Mouse (Mus musculus) adrenal gland, postnatal 25 days (tissue): ENCODE measurements around the gene Zbtb49. TPM values are rescaled to one million over a fixed set of nuclear protein-coding genes. Genes with fewer than 3 reads are reported as not detected.

Experiments used
- DNase-seq: peaks from one replicate; pipeline ENCODE4 v3.0.0; 2021; ENCODE audit warnings: mixed read lengths
- total RNA-seq: library from RNA; stranded (reverse); gene quantifications from 2 replicates; pipeline ENCODE4 v1.2.3, GENCODE M21; 2021

Zbtb49 gene
- total RNA-seq, 1 experiment from 2014 or later: 12.0 TPM

DNA sequence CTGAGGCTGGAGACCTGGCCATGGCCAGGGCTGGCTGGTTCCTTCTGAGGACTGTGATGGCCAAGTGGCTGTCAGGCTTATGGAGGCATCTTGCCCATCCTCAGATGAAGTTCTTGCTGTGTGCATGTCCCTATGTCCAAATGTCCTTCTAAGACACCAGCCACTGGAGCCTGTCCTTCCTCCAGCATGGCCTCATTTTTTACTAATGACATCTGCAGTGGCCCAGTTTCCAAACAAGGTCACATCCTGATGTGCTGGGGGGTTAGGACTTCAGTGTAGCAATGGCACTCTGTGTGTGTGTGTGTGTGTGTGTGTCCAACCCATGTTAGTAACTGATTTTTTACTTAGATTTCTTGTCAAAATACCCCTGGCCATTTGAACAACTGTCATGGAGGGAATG is 24.3 kb downstream of the Zbtb49 start:
- DNase-seq: no peak

DNA sequence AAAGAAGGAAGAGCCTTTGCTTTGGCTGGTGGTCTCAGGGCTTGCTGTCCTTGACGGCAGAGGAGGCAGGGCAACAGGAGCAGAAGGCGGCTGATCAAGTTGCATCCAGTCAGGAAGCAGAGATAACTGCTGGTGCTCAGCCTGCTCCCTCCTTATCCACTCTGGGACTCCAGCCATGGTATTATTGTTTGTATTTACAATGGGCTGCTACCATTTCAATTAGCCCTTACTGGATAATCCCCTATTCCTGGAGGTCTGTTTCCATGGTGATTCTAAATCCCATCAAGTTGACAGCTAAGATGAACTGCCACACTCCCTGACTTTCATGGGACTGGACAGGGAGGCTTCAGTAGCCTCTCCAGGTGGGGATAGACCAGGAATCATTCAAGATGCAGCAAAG is 25.3 kb downstream of the Zbtb49 start:
- no peak for DNase-seq

DNA sequence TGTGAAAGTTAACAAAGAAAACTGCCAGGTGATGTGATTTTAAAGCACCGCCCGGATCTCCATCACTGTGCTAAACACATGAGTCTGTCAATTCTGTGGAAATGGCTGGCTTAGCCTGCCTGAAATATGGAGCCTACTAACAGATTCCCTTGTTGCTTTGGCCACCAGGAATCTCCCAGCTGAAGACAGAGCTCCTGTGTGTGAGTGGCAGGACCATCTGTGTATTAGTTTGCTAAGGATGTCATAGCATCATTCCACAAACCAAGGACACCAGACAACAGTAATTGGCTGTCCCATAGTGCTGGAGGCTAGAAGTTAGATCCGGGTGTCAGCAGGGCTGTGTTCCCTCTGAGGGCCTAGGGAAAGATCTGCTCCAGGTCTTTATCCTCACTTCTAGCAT is 29.4 kb downstream of the Zbtb49 start:
- no peak for DNase-seq

DNA sequence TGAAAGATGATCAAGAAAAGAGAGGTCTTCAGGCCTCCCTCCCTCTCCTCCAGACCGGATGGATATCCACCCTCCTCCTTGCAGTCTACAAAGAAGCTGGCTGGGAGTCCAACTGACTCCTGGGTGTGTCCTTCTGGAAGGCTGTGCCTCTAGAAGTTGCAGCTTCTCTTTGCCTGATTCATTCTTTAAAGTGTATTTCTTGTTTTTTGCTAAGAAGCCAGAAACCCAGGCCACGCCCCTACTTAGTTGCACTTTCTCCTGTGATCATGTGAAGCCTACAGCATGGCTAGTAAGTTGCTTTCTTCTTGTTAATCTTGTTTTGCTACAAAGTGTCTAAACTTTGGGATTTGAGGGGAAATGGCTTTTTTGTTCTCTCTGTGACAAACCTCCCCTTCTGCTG is 33.3 kb downstream of the Zbtb49 start:
- no peak for DNase-seq

DNA sequence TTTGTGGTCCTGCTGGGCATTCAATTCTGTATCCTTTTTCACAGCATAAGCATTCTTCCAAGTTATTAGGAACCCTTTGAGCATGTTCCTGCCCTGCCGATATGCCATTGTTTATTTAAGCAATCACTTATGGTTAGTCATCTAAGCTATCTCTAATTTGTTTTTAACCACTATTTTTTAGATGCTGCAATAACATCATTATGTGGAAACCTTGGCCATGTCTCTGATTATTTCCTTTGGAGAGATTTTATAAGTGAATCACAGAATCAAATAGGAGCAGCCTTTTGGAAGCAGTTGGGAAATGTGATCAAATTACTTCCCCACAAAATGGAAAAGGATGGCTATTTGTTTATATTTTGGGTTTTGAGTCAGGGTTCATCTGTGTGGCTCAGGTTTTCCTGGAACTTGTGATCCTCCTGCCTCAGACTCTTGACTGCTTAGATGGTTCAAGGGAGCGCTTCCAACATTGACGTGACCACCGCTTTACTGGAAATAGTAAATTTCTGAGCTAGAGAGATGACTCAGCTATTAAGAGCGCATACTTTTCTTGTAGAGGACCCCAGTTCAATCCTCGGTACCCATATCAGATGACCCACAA is 35.5 kb downstream of the Zbtb49 start:
- no peak for DNase-seq

DNA sequence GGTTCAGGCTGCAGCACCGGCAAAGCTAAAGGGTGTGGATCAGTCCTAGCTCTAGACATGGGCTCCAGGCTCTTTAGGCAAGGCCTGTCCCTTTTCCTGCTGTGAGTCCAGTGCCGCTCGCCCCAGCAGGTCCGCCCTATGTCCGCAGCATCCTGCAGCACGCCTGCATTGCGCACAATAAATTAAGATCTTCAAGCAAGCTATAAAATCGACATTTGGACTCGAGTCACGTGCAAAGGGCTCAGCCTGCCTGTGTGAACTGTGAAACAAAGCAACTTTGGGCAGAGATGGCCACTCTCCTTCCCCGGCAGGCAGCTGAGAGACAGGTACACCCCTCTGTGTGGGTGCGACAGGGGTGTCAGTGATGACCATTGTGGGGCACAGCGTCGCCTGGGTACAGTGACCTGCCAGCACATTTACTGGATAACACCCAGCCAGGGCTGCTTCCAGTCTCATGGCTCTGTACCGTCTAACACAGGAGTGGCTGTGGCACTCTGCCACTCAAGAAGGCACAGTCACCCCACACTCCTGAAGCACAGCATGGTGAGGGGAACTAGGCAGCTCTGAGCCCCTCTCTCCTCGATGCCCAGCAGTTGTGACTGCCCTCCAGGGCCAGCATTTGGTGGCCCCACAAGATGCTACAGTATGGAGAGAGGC is 45.9 kb downstream of the Zbtb49 start:
- no peak for DNase-seq

DNA sequence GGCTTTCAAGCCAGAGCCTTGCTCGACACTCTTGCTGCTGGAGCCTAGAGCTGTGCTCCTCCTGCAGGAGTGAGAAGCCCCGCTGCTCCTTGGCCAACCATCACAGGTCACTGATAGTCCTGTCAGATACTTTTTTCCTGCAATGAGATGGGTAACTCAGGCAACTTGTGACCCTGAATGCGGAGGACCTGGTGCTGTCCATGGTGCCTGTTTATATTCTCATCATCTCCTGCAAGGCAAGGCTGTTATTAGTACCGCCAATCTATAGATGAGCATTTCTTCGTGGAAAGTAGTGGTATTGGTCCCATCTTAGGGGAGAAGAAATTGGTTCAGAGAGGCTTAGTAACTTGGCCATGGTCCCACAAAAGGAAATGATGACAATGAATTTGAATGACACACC is 46.5 kb downstream of the Zbtb49 start:
- no peak for DNase-seq

DNA sequence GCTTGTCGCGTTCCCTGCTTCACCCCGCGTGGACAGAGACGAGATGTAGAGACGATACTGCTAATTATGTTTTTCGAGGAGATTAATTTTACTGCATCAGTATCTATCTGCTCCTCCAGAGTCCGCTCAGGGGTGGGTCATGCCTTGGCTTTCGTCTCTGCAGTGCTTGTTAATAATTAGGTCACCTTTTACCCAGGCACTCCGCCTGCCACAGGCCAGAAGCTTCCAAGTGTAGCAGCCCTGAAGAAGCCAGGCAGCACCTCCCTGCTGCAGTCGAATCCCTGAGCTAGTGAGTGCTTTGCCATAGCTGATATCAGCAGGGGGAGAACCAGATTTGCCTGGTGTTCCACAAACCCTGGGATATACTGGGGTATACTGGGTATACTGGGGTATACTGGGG is 51.8 kb downstream of the Zbtb49 start:
- DNase-seq: no peak

DNA sequence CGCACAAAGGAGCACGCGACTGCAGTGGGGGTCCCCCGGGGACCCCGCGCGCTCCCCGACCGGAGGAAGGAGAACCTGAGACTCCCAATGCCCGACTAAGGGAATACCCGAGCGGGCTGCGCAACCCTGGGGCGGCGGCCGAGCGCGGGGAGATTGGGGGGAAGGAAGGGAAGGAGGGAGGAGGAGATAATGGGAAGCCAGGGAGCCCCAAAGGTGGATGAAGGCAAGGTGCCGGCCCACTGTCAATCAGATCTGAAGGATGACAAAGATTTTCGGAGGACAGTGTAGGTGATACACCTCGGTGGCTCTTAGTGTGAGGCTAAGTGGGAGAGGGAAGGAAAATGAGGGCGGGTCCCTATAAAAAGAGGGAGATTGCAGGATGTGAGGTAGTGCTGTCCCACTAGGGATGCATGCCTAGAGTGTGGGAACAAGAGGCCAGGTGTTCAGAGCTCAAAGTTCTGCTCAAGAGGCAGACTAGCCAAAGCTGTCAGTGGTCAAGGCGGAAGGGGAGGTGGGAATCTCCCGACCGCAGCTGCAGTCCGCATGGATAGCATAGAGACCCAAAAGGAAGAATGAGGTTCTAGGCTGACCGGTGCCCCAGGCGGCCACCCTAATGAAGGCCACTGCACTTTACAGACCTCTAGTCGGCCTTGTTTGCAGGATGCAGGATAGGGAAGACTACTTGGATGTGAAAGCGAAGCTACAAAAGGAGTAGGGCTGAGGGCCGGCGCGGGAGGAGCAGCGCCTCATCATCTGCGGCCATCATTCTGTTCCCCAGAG is 60.4 kb downstream of the Zbtb49 start, which contains the start of gene Nsg1:
Gene Nsg1, minus strand, starts transcription at position 274 of the 780 bp plus-strand sequence.
- no peak for DNase-seq

DNA sequence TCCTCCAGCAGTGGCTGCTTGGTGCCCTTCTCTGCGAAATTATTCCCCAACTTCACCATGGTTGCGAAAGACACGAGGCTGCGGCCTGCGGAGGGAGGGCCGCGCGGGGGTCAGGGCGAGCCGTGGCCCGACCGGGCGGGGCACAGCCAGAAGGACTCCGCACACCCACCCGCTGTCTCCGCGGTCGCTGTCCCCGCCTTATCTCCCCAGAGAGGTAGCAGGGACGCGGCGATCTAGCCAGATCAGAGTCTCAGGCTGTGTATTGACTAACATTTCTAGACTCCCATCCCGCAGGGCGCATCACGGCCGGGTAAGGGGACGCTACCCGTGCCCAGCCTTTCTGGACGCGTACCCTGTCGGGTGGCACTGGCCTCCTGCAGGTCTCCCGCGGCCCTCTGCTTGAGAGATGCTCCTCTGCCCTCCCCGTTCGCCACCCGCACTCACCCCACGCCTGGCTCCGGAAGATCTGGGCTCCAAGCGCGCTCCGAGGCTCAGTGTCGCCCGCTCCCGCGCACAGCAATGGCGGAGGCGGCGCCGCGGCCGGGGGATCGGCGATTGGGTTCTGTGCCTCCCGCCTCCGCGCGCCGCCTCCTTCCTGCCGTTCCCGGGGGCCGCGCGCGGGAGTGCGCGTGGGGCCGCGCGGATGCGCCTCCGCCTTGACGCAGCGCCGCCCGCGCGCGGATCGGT is 61.2 kb downstream of the Zbtb49 start:
- DNase-seq: peak; percentile 76

DNA sequence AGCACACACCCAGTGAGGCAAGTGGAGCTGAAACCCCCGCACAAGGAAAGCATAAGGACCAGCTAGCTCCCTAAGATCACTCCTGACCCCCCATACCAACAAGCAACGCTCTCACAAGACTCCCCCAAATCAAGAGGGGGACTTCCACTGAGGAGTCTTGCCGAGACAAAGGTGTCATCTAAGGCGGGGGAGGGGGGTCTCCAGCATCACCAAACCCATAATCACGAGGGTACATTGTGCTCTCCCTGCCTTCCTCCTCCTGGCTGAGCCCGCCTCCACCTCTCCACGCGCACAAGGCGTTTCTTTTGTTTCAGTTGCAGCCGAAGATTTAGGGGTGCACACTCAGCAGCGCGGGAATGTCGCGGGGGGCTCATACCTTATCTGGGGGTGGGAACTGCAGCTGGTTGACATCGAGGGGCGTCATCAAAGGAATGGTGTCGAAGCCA is 61.7 kb downstream of the Zbtb49 start:
- no peak for DNase-seq

DNA sequence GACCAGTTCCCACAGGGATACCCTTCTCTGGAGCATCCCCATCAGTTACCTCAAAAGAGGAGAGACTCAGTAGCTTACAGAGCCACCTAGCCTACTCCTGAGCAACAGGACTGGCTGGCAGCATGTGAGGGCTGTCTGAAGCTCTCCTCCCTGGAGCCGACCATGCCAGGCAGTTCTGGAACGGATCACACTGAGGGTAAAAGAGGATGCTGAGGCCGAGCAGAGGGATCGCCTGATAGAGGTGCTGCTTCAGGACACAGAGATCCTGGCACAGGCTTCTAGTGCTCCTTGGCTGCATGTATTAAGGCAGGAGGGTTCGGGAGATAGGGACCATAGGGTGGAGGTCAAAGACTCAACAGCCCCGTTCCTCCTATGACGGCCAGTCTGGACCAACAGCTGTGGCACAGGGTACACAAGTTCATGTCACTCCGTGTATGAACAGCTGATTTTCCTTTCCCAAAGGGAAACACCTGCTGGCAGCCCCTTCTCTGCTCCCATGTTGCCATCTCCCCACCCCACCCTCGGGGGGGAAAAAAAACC is 62.7 kb downstream of the Zbtb49 start:
- no peak for DNase-seq

DNA sequence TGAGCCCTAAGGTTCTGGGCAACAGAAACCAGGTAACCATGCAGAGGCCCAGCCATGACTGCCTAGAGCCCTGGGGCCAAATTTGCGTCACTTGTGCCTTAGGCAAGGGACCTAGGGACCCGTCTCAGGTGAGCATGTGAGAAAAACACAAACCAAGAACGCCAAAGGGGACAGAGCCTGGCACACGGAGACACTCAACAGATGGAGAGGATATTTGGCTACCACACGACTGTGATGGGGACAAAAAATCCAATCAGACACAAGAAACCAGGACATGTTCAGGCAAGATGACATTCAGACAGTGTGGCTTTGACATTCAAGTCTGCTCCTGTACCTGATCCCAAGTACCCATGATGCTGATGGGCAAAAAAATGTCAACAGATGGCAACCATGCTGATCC is 66.6 kb downstream of the Zbtb49 start:
- no peak for DNase-seq

DNA sequence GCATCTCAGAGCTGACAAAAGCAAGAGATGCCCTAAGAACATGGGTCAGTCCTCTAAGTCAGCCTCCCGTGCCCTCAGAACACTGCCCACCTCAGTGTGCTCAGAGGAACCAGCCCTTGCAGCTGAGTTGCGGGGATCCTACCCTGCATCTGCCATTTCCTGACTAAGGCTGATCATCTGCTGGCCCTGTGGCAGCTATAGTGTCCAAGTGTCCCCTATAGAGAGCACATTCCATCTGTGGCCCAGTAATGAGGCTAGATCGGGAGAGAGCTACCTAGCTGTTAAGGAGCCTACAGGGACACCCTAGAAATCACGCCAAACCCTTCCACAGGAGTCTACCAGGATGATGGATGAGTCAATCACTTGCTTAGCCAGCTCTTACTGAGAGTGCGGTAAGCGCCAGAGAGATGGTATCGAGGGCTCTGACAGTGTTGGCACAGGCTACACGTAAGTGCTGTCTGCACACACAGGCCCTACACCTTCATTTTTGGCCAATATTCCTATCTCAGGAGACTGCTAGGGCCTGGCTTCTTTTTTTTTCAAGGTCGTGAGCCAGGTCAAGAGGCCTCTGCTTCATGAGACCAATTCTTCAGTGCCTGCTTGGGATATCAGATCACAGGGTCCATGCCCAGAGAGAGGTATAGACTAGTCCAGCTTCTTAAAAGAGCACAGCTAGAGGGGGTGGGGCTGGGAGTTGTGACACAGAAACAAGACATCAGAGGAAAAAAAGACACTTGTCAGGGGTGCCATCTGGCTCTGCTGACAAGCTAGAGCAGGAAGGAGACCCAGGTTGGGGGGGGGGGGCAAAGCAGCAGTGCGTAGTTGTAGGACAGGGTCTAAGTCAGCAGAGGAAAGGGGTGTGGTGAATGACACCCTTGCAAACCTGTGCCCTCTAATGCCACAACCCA is 67.8 kb downstream of the Zbtb49 start:
- no peak for DNase-seq

DNA sequence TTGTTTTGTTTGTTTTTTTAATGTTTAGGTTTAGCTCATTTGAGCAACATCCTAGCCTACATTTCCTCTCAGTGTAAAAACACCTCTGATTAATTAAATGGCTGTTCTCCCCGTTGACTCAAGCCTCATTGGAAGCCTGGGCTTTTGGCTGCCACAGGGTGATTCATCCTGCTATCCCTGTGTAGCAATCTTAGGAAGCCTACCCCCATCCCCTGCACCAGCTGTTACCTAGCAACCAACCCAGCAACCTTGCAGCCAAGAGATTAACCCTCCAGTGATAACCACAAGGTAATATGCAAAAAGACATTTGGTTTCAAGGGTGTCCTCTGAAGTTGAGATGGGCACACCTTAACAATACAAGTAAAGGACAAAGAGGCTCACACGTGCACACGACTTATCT is 69.0 kb downstream of the Zbtb49 start:
- DNase-seq: peak; percentile 20

DNA sequence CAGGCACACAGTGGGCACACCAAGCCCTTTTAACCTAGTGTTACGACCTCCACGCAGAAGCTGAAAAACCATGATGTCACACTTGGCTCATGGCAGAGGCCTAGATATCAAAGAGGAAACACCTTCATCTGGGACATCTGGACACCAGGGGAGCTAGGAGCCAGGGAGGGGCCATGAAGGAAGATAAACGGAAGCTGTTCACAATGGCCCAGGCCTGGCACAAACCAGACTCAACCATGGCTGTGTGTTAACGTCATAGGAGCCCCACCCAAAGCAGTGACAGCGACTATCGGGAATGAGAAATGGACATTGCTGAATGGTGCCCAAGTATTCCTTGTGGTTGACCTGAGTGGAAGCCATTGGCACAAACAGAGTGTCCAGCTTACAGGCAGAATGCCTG is 73.7 kb downstream of the Zbtb49 start:
- no peak for DNase-seq

DNA sequence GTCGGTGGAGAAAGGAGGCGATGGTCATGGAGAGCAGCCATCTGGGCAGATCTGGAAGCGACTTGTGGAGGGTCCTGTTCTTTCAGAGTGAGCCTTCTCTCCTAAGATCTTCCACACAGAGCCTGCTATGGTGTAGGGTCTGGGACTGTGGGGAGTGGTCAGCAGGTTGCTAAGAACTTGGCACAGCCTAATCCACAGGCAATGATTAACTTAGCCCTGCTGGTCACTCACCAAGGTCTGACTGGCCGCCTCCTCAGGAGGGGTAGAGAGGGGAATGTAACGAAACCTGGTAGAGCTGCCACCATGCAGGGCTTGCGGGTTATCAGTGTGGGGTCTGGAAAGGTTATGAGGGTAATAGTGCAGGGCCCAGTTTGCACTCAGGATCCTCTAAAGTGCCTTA is 79.4 kb downstream of the Zbtb49 start:
- no peak for DNase-seq
